Mouse (Mus musculus) heart, postnatal 0 days (tissue): Measurements from ENCODE around the gene Rusc2.

Experiments
- CTCF ChIP-seq: IDR thresholded peaks from 2 replicates; pipeline ENCODE4 v1.5.1; 2016; ENCODE audit warnings: antibody characterized with exemption, control low read depth, low read depth
- EP300 ChIP-seq: IDR thresholded peaks from 2 replicates; pipeline ENCODE4 v1.6.1; 2016; ENCODE audit warnings: antibody characterized with exemption, low read depth

- no peak for TF ChIP-seq CTCF
- TF ChIP-seq EP300, result no peak
These were observed 41.5 kb upstream of the Rusc2 start for GRCm38 (mm10) chr4:43340096-43340804.
